Mouse (Mus musculus): ENCODE results near the gene Vps26b. TPM values are rescaled to one million over a fixed set of nuclear protein-coding genes. Genes with fewer than 3 reads are reported as not detected.
A peak's percentile ranks its signal among the peaks of the same experiment; 100 is the strongest.

The Vps26b gene
- 10 to 100 TPM; 26.7 to 27.3 TPM for total RNA-seq (2021)
- polyA plus RNA-seq (2012; rRNA removed): 16.9 and 26.7 TPM in 2 replicates
- long read RNA-seq, transcript Vps26b-201 (6 exons, 3,575 nt): major isoform, 21 of 23 reads
- long read RNA-seq, partial matches to known transcripts: 1 of 23 reads
- long read RNA-seq, other reads (novel, unspliced or antisense): 1 of 23 reads

DNA sequence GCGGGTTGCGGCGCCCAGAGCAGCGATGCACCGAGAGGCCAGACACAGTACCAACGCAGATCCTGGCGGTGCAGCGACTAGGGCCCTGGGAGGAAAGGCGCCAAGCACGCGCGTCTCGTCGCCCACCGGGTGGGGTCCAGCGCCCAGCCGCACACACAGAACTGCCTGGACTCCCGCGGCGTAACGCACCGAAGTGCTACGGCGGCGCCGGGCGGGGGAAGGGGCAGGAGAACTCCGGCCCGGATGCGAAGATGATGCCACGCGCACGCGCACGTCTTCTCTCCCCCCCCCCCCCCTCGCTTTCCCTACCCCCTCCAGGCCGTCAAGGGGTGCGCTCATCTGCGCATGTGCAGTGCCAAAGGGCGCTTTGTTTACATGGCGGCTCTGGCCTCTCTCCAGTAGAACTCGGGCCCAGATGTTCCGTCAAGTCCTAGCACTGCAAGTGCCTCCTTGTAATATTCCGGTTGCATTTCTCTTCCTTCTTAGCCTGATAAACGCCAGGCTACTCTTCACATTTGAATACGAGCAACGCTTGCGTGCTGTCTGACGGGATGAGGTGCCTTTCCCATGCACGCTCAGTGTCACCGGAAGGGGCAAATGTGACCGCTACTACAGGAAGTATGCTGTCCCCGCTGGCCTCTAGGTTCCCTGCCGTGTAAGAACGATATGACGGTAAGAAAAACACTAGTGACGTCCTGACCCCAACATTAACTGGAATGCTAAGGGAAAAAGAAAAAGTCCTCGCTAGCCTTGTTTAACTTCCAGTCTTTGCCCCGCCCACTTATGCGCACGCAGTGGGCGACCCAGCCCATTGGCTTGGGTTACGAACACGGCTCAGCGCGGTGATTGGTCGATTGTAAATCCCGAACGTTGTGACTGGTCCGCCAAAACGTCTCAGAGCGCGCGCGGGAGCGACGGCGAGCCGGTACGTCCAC is at the start of gene Vps26b, which contains the start of gene Ncapd3:
Vps26b (minus strand) TSS at position 238 of the 935 bp plus-strand sequence.
Ncapd3 (plus strand) TSS at position 348 of the 935 bp plus-strand sequence.
- DNase-seq: peak; percentile 94 to 96
- H3K27ac ChIP-seq: peak within 1 kb of the TSS; percentile 98
- H3K79me2 ChIP-seq (replicated peaks; ENCODE audit: control insufficient read depth, insufficient read depth, low read length): peaks cover 3% of the 10 kb centered on the region
- H3K27me3 ChIP-seq (ENCODE audit: control insufficient read depth, insufficient read depth, low read length): no peaks in the 10 kb centered on the region
- peaks cover 5% of the 10 kb centered on the region for H3K4me1 ChIP-seq (ENCODE audit: control insufficient read depth, insufficient read depth, low read length)
- intact Hi-C loops (cut with DNase I): loop anchor here (1.0 kb wide), 1 partner anchor 31 kb away; the partner anchor contains the start of genes Acad8 and Thyn1
- TF ChIP-seq POLR2A (IDR thresholded peaks at IDR 0.05; ENCODE audit: insufficient read depth, low read depth, low read length): peak; percentile 90
- no peak; the same call in 1 of the 2 replicates for TF ChIP-seq EP300 (IDR thresholded peaks at IDR 0.05; ENCODE audit: insufficient read depth, low read depth, low read length)
- peak; percentile 46 for TF ChIP-seq CTCF (IDR thresholded peaks at IDR 0.05)
- peaks cover 2% of the 10 kb centered on the region; the same call in 1 of the 2 replicates for H3K36me3 ChIP-seq (ENCODE audit: control insufficient read depth, insufficient read depth, low read length)
- WGBS: under 1% methylated on average over 80 of the region's 80 CpGs
- peak within 1 kb of the TSS; percentile 99 for H3K4me3 ChIP-seq
- H3K9ac ChIP-seq (ENCODE audit: low read depth, low read length): peak within 1 kb of the TSS; percentile 93

DNA sequence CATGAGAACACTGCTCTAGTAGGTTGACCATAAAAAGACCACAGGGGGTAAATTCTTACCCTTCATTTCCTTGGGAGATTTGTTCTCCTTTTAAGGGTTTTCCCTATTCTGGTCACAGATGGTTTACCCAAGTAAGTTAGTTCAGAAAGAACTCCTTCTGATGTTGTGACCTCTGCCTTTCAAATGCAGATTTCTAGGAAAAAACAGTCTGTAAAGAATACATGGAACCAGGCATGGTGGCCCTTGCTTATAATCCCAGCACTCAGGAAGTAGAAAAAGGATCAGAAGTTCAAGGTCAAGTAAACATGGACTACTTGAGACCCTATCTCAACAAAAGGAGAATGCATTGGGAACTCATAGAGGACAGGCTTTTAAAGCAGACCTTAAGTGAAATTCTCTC is 45.9 kb upstream of the Vps26b start:
- Histone ChIP-seq H3K27ac (no peak overlapping the region), H3K4me3 (no peak overlapping the region), H3K36me3 (ENCODE audit: control insufficient read depth, insufficient read depth, low read length) (peaks cover 7% of the 10 kb centered on the region), H3K79me2 (replicated peaks; ENCODE audit: control insufficient read depth, insufficient read depth, low read length) (no peaks in the 10 kb centered on the region; the same call in 1 of the 2 replicates), H3K27me3 (ENCODE audit: control insufficient read depth, insufficient read depth, low read length) (no peaks in the 10 kb centered on the region), H3K4me1 (ENCODE audit: control insufficient read depth, insufficient read depth, low read length) (no peaks in the 10 kb centered on the region), H3K9ac (ENCODE audit: low read depth, low read length) (no peak overlapping the region)
- intact Hi-C loops (cut with DNase I): loop anchor here (5.0 kb wide), 1 partner anchor 211 kb away; no protein-coding TSS in a partner anchor
- no peak for DNase-seq
- TF ChIP-seq POLR2A (IDR thresholded peaks at IDR 0.05; ENCODE audit: insufficient read depth, low read depth, low read length) (no peak), CTCF (IDR thresholded peaks at IDR 0.05) (no peak), EP300 (IDR thresholded peaks at IDR 0.05; ENCODE audit: insufficient read depth, low read depth, low read length) (no peak)

GRCm38 (mm10) chr9:27074677-27075076 is 44.8 kb upstream of the Vps26b start:
- intact Hi-C loops (cut with DNase I): loop anchor here (1.0 to 5.0 kb wide), 3 partner anchors 102 to 253 kb away; no protein-coding TSS in a partner anchor
- no peak overlapping the region for H3K4me3 ChIP-seq
- H3K27me3 ChIP-seq (ENCODE audit: control insufficient read depth, insufficient read depth, low read length): no peaks in the 10 kb centered on the region
- no peak overlapping the region for H3K27ac ChIP-seq
- TF ChIP-seq EP300 (IDR thresholded peaks at IDR 0.05; ENCODE audit: insufficient read depth, low read depth, low read length) (no peak), CTCF (IDR thresholded peaks at IDR 0.05) (peak; percentile 74), POLR2A (IDR thresholded peaks at IDR 0.05; ENCODE audit: insufficient read depth, low read depth, low read length) (no peak)
- no peaks in the 10 kb centered on the region for H3K4me1 ChIP-seq (ENCODE audit: control insufficient read depth, insufficient read depth, low read length)
- 71% methylated on average over 1 of the region's 1 CpGs for WGBS
- no peaks in the 10 kb centered on the region; the same call in 1 of the 2 replicates for H3K79me2 ChIP-seq (replicated peaks; ENCODE audit: control insufficient read depth, insufficient read depth, low read length)
- peaks cover 7% of the 10 kb centered on the region for H3K36me3 ChIP-seq (ENCODE audit: control insufficient read depth, insufficient read depth, low read length)
- no peak overlapping the region for H3K9ac ChIP-seq (ENCODE audit: low read depth, low read length)
- no peak for DNase-seq

DNA sequence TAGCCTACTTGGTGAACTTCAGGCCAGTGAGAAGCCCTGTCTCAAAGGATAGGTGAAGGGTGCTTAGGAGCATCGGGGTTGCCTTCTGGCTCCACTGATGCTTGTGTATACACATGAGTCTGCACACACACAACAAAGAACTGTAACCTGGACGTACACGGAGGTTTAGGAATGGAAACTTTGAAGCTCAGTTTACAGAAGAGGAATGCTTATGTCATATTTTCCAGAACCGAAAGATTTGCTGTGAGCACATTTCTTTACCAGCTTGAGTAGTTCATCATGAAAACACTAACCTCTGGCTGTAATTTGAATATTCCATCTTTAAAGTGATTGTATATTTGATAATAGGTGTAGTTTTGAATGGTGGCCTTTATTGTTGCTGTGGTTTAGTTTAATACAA is 41.0 kb upstream of the Vps26b start:
- intact Hi-C loops (cut with DNase I): loop anchor here (5.0 kb wide), 1 partner anchor 256 kb away; no protein-coding TSS in a partner anchor
- no peaks in the 10 kb centered on the region; the same call in 1 of the 2 replicates for H3K79me2 ChIP-seq (replicated peaks; ENCODE audit: control insufficient read depth, insufficient read depth, low read length)
- TF ChIP-seq POLR2A (IDR thresholded peaks at IDR 0.05; ENCODE audit: insufficient read depth, low read depth, low read length): no peak
- TF ChIP-seq CTCF (IDR thresholded peaks at IDR 0.05): no peak
- TF ChIP-seq EP300 (IDR thresholded peaks at IDR 0.05; ENCODE audit: insufficient read depth, low read depth, low read length): no peak
- no peaks in the 10 kb centered on the region for H3K27me3 ChIP-seq (ENCODE audit: control insufficient read depth, insufficient read depth, low read length)
- 76% methylated on average over 4 of the region's 4 CpGs for WGBS
- no peak overlapping the region for H3K4me3 ChIP-seq
- no peak overlapping the region for H3K27ac ChIP-seq
- no peak for DNase-seq
- no peak overlapping the region for H3K9ac ChIP-seq (ENCODE audit: low read depth, low read length)
- H3K36me3 ChIP-seq (ENCODE audit: control insufficient read depth, insufficient read depth, low read length): peaks cover 7% of the 10 kb centered on the region
- no peaks in the 10 kb centered on the region for H3K4me1 ChIP-seq (ENCODE audit: control insufficient read depth, insufficient read depth, low read length)

DNA sequence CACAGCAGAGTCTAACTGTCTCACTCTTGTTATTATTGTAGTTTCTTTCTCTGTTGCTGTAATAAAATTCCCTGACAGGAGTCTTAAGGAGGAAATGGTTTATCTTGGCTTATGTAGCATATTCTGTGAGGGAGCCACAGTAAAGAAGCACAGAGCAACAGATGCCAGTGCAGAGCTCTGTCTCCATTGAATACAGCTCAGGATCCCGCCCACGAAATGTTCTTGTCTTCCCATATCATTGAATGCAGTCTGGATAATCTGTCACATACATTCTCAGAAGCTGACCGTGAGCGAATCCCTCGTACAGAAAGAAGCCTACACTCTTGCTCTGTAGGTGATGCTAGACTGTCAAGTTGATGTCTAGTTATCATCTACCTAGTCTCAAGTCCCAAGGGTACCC is 28.5 kb upstream of the Vps26b start:
- Histone ChIP-seq H3K36me3 (ENCODE audit: control insufficient read depth, insufficient read depth, low read length) (no peaks in the 10 kb centered on the region), H3K4me1 (ENCODE audit: control insufficient read depth, insufficient read depth, low read length) (no peaks in the 10 kb centered on the region), H3K79me2 (replicated peaks; ENCODE audit: control insufficient read depth, insufficient read depth, low read length) (no peaks in the 10 kb centered on the region), H3K27me3 (ENCODE audit: control insufficient read depth, insufficient read depth, low read length) (no peaks in the 10 kb centered on the region), H3K4me3 (no peak overlapping the region), H3K9ac (ENCODE audit: low read depth, low read length) (no peak overlapping the region), H3K27ac (no peak overlapping the region)
- 92% methylated on average over 5 of the region's 5 CpGs for WGBS
- DNase-seq: no peak
- no peak for TF ChIP-seq CTCF (IDR thresholded peaks at IDR 0.05)
- no peak for TF ChIP-seq POLR2A (IDR thresholded peaks at IDR 0.05; ENCODE audit: insufficient read depth, low read depth, low read length)
- no peak for TF ChIP-seq EP300 (IDR thresholded peaks at IDR 0.05; ENCODE audit: insufficient read depth, low read depth, low read length)
- intact Hi-C loops (cut with DNase I): no loop called here

Measured in heart, adult 2 months (tissue).